Mouse (Mus musculus): Measurements from ENCODE around the gene Sdccag8. TPM values are rescaled to one million over a fixed set of nuclear protein-coding genes. Genes with fewer than 3 reads are reported as not detected.

Sdccag8 gene
- polyA plus RNA-seq, 1 experiment from 2014 or later, result 11.1 TPM

DNA sequence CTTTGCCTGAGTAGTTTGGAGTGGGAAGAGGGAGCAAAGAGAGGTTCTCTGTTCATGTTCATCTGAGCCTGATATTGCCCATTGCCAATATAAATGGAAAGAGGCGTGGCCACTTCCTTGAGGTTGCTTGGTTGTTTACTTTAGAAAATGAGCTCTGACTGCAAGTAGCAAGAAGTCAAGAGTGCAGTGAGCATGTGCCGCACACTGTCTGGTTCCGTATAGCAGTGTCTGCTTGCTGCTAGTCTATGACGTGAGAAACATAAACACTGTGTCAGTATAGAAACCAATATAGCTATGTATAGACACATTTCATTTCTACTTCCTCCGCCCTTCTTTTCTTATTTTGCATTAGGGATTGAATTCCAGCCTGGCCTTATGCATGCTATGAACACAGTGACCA is 111.5 kb downstream of the Sdccag8 start:
- H3K27me3 ChIP-seq (ENCODE audit: control insufficient read depth, insufficient read depth, low read length), result no peaks in the 10 kb centered on the region
- no peak for ATAC-seq (replicated peaks; ENCODE audit: extremely low read depth, insufficient read depth, low FRiP score)
- no peak overlapping the region for H3K27ac ChIP-seq (ENCODE audit: low read length)
- no peaks in the 10 kb centered on the region for H3K36me3 ChIP-seq (ENCODE audit: control insufficient read depth, insufficient read depth)
- H3K4me2 ChIP-seq (ENCODE audit: low read depth, low read length), result no peak overlapping the region
- 80% methylated on average over 5 of the region's 5 CpGs for WGBS
- H3K9me3 ChIP-seq (replicated peaks; ENCODE audit: control insufficient read depth, low read length), result no peaks in the 10 kb centered on the region
- H3K4me1 ChIP-seq (ENCODE audit: control insufficient read depth, insufficient read depth, low read length), result no peaks in the 10 kb centered on the region
- no peak overlapping the region for H3K9ac ChIP-seq (ENCODE audit: low read length)
- H3K4me3 ChIP-seq (ENCODE audit: low read length), result no peak overlapping the region

GRCm38 (mm10) chr1:176927312-176927711 is 112.9 kb downstream of the Sdccag8 start:
- no peak overlapping the region for H3K27ac ChIP-seq (ENCODE audit: low read length)
- H3K4me2 ChIP-seq (ENCODE audit: low read depth, low read length), result no peak overlapping the region
- no peaks in the 10 kb centered on the region for H3K9me3 ChIP-seq (replicated peaks; ENCODE audit: control insufficient read depth, low read length)
- H3K4me3 ChIP-seq (ENCODE audit: low read length), result no peak overlapping the region
- no peak for ATAC-seq (replicated peaks; ENCODE audit: extremely low read depth, insufficient read depth, low FRiP score)
- 78% methylated on average over 9 of the region's 9 CpGs for WGBS
- H3K9ac ChIP-seq (ENCODE audit: low read length), result no peak overlapping the region
- no peaks in the 10 kb centered on the region for H3K27me3 ChIP-seq (ENCODE audit: control insufficient read depth, insufficient read depth, low read length)
- no peaks in the 10 kb centered on the region for H3K4me1 ChIP-seq (ENCODE audit: control insufficient read depth, insufficient read depth, low read length)
- no peaks in the 10 kb centered on the region for H3K36me3 ChIP-seq (ENCODE audit: control insufficient read depth, insufficient read depth)

GRCm38 (mm10) chr1:176929710-176930109 is 115.2 kb downstream of the Sdccag8 start:
- WGBS, result 93% methylated on average over 8 of the region's 8 CpGs
- H3K27me3 ChIP-seq (ENCODE audit: control insufficient read depth, insufficient read depth, low read length), result no peaks in the 10 kb centered on the region
- no peak overlapping the region for H3K4me3 ChIP-seq (ENCODE audit: low read length)
- no peaks in the 10 kb centered on the region for H3K36me3 ChIP-seq (ENCODE audit: control insufficient read depth, insufficient read depth)
- H3K4me1 ChIP-seq (ENCODE audit: control insufficient read depth, insufficient read depth, low read length), result no peaks in the 10 kb centered on the region
- H3K9me3 ChIP-seq (replicated peaks; ENCODE audit: control insufficient read depth, low read length), result no peaks in the 10 kb centered on the region
- no peak for ATAC-seq (replicated peaks; ENCODE audit: extremely low read depth, insufficient read depth, low FRiP score)
- no peak overlapping the region for H3K9ac ChIP-seq (ENCODE audit: low read length)
- no peak overlapping the region for H3K4me2 ChIP-seq (ENCODE audit: low read depth, low read length)
- H3K27ac ChIP-seq (ENCODE audit: low read length), result no peak overlapping the region

DNA sequence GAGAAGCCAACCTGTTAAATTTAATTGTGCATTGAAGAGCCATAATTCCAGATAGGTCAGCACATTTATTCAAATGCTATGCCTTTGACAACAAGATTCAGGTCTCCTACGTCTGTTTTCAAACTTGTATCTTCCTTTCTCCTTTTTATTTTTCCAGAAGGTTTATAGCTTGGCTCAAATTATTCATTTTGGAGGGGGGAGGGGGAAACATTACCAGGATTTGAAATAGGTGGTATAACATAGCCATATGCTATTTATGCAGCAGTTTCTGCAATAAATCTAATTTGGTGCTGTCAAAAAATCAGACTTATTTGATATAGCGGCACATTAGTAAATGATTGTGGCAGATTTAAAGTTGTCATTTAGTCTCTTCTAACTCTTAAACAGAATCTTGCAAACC is 116.1 kb downstream of the Sdccag8 start:
- H3K4me1 ChIP-seq (ENCODE audit: control insufficient read depth, insufficient read depth, low read length), result no peaks in the 10 kb centered on the region
- no peak for ATAC-seq (replicated peaks; ENCODE audit: extremely low read depth, insufficient read depth, low FRiP score)

GRCm38 (mm10) chr1:176930981-176931500 is 116.6 kb downstream of the Sdccag8 start:
- Histone ChIP-seq H3K27ac (ENCODE audit: low read length) (no peak overlapping the region), H3K36me3 (ENCODE audit: control insufficient read depth, insufficient read depth) (no peaks in the 10 kb centered on the region), H3K4me3 (ENCODE audit: low read length) (no peak overlapping the region), H3K4me1 (ENCODE audit: control insufficient read depth, insufficient read depth, low read length) (no peaks in the 10 kb centered on the region), H3K27me3 (ENCODE audit: control insufficient read depth, insufficient read depth, low read length) (no peaks in the 10 kb centered on the region), H3K4me2 (ENCODE audit: low read depth, low read length) (no peak overlapping the region), H3K9ac (ENCODE audit: low read length) (no peak overlapping the region), H3K9me3 (replicated peaks; ENCODE audit: control insufficient read depth, low read length) (no peaks in the 10 kb centered on the region)
- 82% methylated on average over 4 of the region's 4 CpGs for WGBS
- ATAC-seq (replicated peaks; ENCODE audit: extremely low read depth, insufficient read depth, low FRiP score), result no peak

More for the DNA sequence above, 116.1 kb downstream of the Sdccag8 start:
- no peak overlapping the region for H3K4me3 ChIP-seq (ENCODE audit: low read length)
- H3K9ac ChIP-seq (ENCODE audit: low read length), result no peak overlapping the region
- H3K36me3 ChIP-seq (ENCODE audit: control insufficient read depth, insufficient read depth), result no peaks in the 10 kb centered on the region
- no peaks in the 10 kb centered on the region for H3K9me3 ChIP-seq (replicated peaks; ENCODE audit: control insufficient read depth, low read length)
- H3K4me2 ChIP-seq (ENCODE audit: low read depth, low read length), result no peak overlapping the region
- WGBS, result 87% methylated on average over 2 of the region's 2 CpGs
- no peaks in the 10 kb centered on the region for H3K27me3 ChIP-seq (ENCODE audit: control insufficient read depth, insufficient read depth, low read length)
- H3K27ac ChIP-seq (ENCODE audit: low read length), result no peak overlapping the region

GRCm38 (mm10) chr1:176931511-176931910 is 117.1 kb downstream of the Sdccag8 start:
- Histone ChIP-seq H3K4me1 (ENCODE audit: control insufficient read depth, insufficient read depth, low read length) (no peaks in the 10 kb centered on the region), H3K36me3 (ENCODE audit: control insufficient read depth, insufficient read depth) (no peaks in the 10 kb centered on the region), H3K4me3 (ENCODE audit: low read length) (no peak overlapping the region), H3K4me2 (ENCODE audit: low read depth, low read length) (no peak overlapping the region), H3K27ac (ENCODE audit: low read length) (no peak overlapping the region), H3K27me3 (ENCODE audit: control insufficient read depth, insufficient read depth, low read length) (no peaks in the 10 kb centered on the region), H3K9me3 (replicated peaks; ENCODE audit: control insufficient read depth, low read length) (no peaks in the 10 kb centered on the region), H3K9ac (ENCODE audit: low read length) (no peak overlapping the region)
- ATAC-seq (replicated peaks; ENCODE audit: extremely low read depth, insufficient read depth, low FRiP score), result no peak
- WGBS, result 85% methylated on average over 10 of the region's 10 CpGs

GRCm38 (mm10) chr1:176932320-176932950 is 118.0 kb downstream of the Sdccag8 start:
- Histone ChIP-seq H3K4me1 (ENCODE audit: control insufficient read depth, insufficient read depth, low read length) (no peaks in the 10 kb centered on the region), H3K4me3 (ENCODE audit: low read length) (no peak overlapping the region), H3K9me3 (replicated peaks; ENCODE audit: control insufficient read depth, low read length) (no peaks in the 10 kb centered on the region), H3K27ac (ENCODE audit: low read length) (no peak overlapping the region), H3K27me3 (ENCODE audit: control insufficient read depth, insufficient read depth, low read length) (no peaks in the 10 kb centered on the region), H3K9ac (ENCODE audit: low read length) (no peak overlapping the region), H3K4me2 (ENCODE audit: low read depth, low read length) (no peak overlapping the region), H3K36me3 (ENCODE audit: control insufficient read depth, insufficient read depth) (no peaks in the 10 kb centered on the region)
- WGBS, result 80% methylated on average over 12 of the region's 12 CpGs
- no peak for ATAC-seq (replicated peaks; ENCODE audit: extremely low read depth, insufficient read depth, low FRiP score)

DNA sequence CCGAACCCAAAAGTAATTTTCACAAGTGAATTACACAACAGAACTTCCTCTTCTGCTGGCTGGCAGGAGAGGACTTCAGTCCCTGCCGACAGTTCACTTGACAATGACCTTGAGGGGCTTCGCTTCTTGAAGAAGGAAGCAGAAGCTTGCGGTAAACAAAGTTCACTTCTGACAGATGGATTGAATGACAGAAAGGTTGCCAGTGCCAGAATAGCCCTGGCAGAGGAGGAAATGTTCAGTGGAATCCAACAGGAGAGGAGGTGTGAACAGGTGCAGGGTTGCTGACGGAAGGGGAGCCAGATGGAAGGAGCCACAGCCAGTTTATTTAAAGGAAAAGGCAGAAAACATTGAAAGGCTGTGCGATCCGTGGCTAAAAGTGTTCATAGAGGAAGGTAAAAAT is 118.9 kb downstream of the Sdccag8 start:
- H3K27ac ChIP-seq (ENCODE audit: low read length), result no peak overlapping the region
- no peaks in the 10 kb centered on the region for H3K36me3 ChIP-seq (ENCODE audit: control insufficient read depth, insufficient read depth)
- H3K27me3 ChIP-seq (ENCODE audit: control insufficient read depth, insufficient read depth, low read length), result no peaks in the 10 kb centered on the region
- H3K9me3 ChIP-seq (replicated peaks; ENCODE audit: control insufficient read depth, low read length), result no peaks in the 10 kb centered on the region
- no peak for ATAC-seq (replicated peaks; ENCODE audit: extremely low read depth, insufficient read depth, low FRiP score)
- WGBS, result 51% methylated on average over 7 of the region's 7 CpGs
- H3K4me1 ChIP-seq (ENCODE audit: control insufficient read depth, insufficient read depth, low read length), result no peaks in the 10 kb centered on the region
- no peak overlapping the region for H3K4me3 ChIP-seq (ENCODE audit: low read length)
- H3K4me2 ChIP-seq (ENCODE audit: low read depth, low read length), result no peak overlapping the region
- H3K9ac ChIP-seq (ENCODE audit: low read length), result no peak overlapping the region

DNA sequence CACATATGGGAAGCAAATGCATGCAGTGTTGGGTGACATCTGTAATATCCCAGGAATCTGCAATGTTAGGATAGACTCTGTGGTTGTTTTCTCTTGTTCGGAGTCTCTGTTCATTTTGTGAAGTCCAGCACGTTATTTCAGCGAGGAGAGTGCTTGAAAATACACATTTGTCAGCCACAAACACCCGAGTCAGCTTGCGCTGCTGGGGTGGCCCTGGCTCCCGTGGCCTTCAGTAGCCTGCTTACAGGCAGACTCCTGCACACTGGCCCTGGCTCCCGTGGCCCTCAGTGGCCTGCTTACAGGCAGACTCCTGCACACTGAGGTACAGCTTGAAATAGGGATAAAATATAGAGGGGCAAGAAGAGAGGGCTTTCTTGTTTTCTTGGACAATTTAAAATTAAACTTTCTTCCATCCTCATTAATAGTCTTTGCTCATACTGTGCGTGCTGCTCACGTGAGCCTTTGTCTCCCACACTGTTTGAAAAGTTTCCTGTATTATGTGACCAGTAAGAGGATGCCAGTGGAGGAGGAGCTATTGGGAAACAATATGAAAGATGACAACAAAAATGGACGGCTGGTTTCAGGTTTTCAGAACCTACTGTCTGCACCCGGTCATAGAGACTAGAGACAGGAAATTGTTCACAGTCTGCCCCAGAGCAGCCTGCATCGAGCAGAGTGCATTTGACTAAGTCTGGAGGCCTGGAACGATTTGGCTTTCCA is 119.7 kb downstream of the Sdccag8 start:
- no peak for ATAC-seq (replicated peaks; ENCODE audit: extremely low read depth, insufficient read depth, low FRiP score)
- WGBS, result 69% methylated on average over 13 of the region's 13 CpGs
- H3K9me3 ChIP-seq (replicated peaks; ENCODE audit: control insufficient read depth, low read length), result no peaks in the 10 kb centered on the region
- no peak overlapping the region for H3K4me3 ChIP-seq (ENCODE audit: low read length)
- H3K9ac ChIP-seq (ENCODE audit: low read length), result no peak overlapping the region
- H3K27ac ChIP-seq (ENCODE audit: low read length), result no peak overlapping the region
- H3K27me3 ChIP-seq (ENCODE audit: control insufficient read depth, insufficient read depth, low read length), result no peaks in the 10 kb centered on the region
- H3K4me1 ChIP-seq (ENCODE audit: control insufficient read depth, insufficient read depth, low read length), result no peaks in the 10 kb centered on the region
- H3K36me3 ChIP-seq (ENCODE audit: control insufficient read depth, insufficient read depth), result no peaks in the 10 kb centered on the region
- H3K4me2 ChIP-seq (ENCODE audit: low read depth, low read length), result no peak overlapping the region

Data from heart, embryonic 16.5 days (tissue).